Mouse (Mus musculus) layer of hippocampus, postnatal 14 days (tissue): ENCODE results near the gene 4930548H24Rik. TPM values are rescaled to one million over a fixed set of nuclear protein-coding genes. Genes with fewer than 3 reads are reported as not detected.

Source experiments
- DNase-seq, 2 experiments: peaks; one replicate each; pipeline ENCODE4 v3.0.0; 2021 to 2022; ENCODE audit warnings: low spot score in 2 of 2, mixed read lengths in 1 of 2
- total RNA-seq, 2 experiments: library from RNA; stranded (reverse); gene quantifications; 2 replicates each; pipeline ENCODE4 v1.2.3; 2021

Gene 4930548H24Rik
- total RNA-seq, 2 experiments from 2014 or later = 0.16 to 0.21 TPM

GRCm38 (mm10) chr5:31535228-31535627 lies 49.7 kb downstream of the 4930548H24Rik start:
- DNase-seq = no peak

Other genes with a start within 250 kb of the 4930548H24Rik start
- 10 to 100 TPM; 77.7 to 79.7 TPM for gene Nrbp1, start 244.9 kb upstream of the 4930548H24Rik start, total RNA-seq
- gene Gm9970, start 244.5 kb upstream of the 4930548H24Rik start, total RNA-seq = not detected
- gene Krtcap3, start 234.0 kb upstream of the 4930548H24Rik start, total RNA-seq = 1 to 10 TPM; 1.3 to 1.9 TPM
- gene Ift172, start 194.6 kb upstream of the 4930548H24Rik start, total RNA-seq = 10 to 100 TPM; 76.4 to 83.3 TPM
- gene Fndc4, start 189.7 kb upstream of the 4930548H24Rik start, total RNA-seq = 100 to 1,000 TPM; 160 to 164 TPM
- under 1 TPM; 0.21 to 0.53 TPM for gene Gckr, start 188.3 kb upstream of the 4930548H24Rik start, total RNA-seq
- 10 to 100 TPM; 41.6 to 46.0 TPM for gene Zfp512, start 33.3 kb upstream of the 4930548H24Rik start, total RNA-seq
- gene Gpn1, start 9.0 kb downstream of the 4930548H24Rik start, total RNA-seq = 10 to 100 TPM; 29.7 to 30.4 TPM
- gene Slc4a1ap, start 41.3 kb downstream of the 4930548H24Rik start, total RNA-seq = 10 to 100 TPM; 51.5 to 53.4 TPM
- 10 to 100 TPM; 17.5 to 17.7 TPM for gene Supt7l, start 42.1 kb downstream of the 4930548H24Rik start, total RNA-seq
- 100 to 1,000 TPM; 109 to 114 TPM for gene Mrpl33, start 111.2 kb downstream of the 4930548H24Rik start, total RNA-seq
- 1 to 10 TPM; 3.4 to 5.9 TPM for gene Rbks, start 211.9 kb downstream of the 4930548H24Rik start, total RNA-seq
- gene Babam2, start 211.9 kb downstream of the 4930548H24Rik start, total RNA-seq = 10 to 100 TPM; 39.9 to 41.3 TPM